Mouse (Mus musculus) adrenal gland, adult (tissue): Measurements from ENCODE around the gene Six5.

Source experiments
- DNase-seq, 2 experiments: peaks; one replicate each; pipeline ENCODE4 v3.0.0; 2022 to 2023; ENCODE audit warnings: low spot score in 1 of 2; ENCODE audit not compliant: inconsistent age in 2 of 2

The Six5 gene

GRCm38 (mm10) chr7:19137380-19137779, 43.0 kb downstream of the Six5 start:
- peak in 1 of 2 experiments; percentile 76 for DNase-seq

- no peak for DNase-seq
Observed at GRCm38 (mm10) chr7:19146793-19147192, 52.4 kb downstream of the Six5 start.

- no peak for DNase-seq
Observed at GRCm38 (mm10) chr7:19147497-19148045, 53.2 kb downstream of the Six5 start.
